Mouse (Mus musculus) forebrain, embryonic 16.5 days (tissue): ENCODE data around the gene Vgll4. TPM values are rescaled to one million over a fixed set of nuclear protein-coding genes. Genes with fewer than 3 reads are reported as not detected.

Experiments
- ATAC-seq: fragments of 200-750 bp; cut with Nextera tagmentation; 2 replicates; pipeline ENCODE4 v1.8.0; 2017; ENCODE audit warnings: mild to moderate bottlenecking, moderate library complexity
- H3K27ac ChIP-seq: fragments of 300-500 bp; sonication (generic); 2 replicates; pipeline ENCODE4 v1.5.1; 2014; ENCODE audit warnings: low read length, control low read depth
- H3K27me3 ChIP-seq: fragments of 300-500 bp; sonication (generic); replicated peaks from 2 replicates; pipeline ENCODE4 v1.6.1; 2014; ENCODE audit warnings: low read length; ENCODE audit not compliant: control insufficient read depth, insufficient read depth
- H3K36me3 ChIP-seq: fragments of 300-500 bp; sonication (generic); 2 replicates; pipeline ENCODE4 v1.6.1; 2014; ENCODE audit not compliant: control insufficient read depth, insufficient read depth
- H3K4me1 ChIP-seq: fragments of 300-500 bp; sonication (generic); replicated peaks from 2 replicates; pipeline ENCODE4 v1.6.1; 2014; ENCODE audit warnings: low read length; ENCODE audit not compliant: control insufficient read depth, insufficient read depth
- H3K4me2 ChIP-seq: fragments of 300-500 bp; sonication (generic); 2 replicates; pipeline ENCODE4 v1.6.1; 2014; ENCODE audit warnings: mild to moderate bottlenecking, low read length, control low read depth
- H3K4me3 ChIP-seq: fragments of 300-500 bp; sonication (generic); replicated peaks from 2 replicates; pipeline ENCODE4 v1.5.1; 2014; ENCODE audit warnings: mild to moderate bottlenecking, low read length, control low read depth
- H3K9ac ChIP-seq: fragments of 300-500 bp; sonication (generic); replicated peaks from 2 replicates; pipeline ENCODE4 v1.6.1; 2014; ENCODE audit warnings: low read depth, low read length, control low read depth
- H3K9me3 ChIP-seq: fragments of 300-500 bp; sonication (generic); 2 replicates; pipeline ENCODE4 v1.6.1; 2016; ENCODE audit warnings: low read length; ENCODE audit not compliant: control insufficient read depth
- WGBS: fragments of 180-500 bp; shearing (Covaris S2); extraction: QIAGEN DNeasy Blood & Tissue Kit; methylation state at CpG from one replicate; pipeline ENCODE4 v1.1.7; 2014; 5-methylcytosine and 5-hydroxymethylcytosine counted together
- polyA plus RNA-seq: library from polyadenylated mRNA; unstranded; fragments of >200 nt; fragmentation: Nextera tagmentation; extraction: Ambion mirVana; gene quantifications from 2 replicates; pipeline ENCODE4 v1.2.1, GENCODE M21; 2015

Gene Vgll4
- polyA plus RNA-seq, 1 experiment from 2014 or later, result 74.3 TPM

- Histone ChIP-seq H3K4me2 (no peak overlapping the region), H3K36me3 (no peaks in the 10 kb centered on the region; the same call in 1 of the 2 replicates), H3K4me1 (peaks cover 11% of the 10 kb centered on the region), H3K9me3 (no peaks in the 10 kb centered on the region), H3K27ac (no peak overlapping the region), H3K27me3 (no peaks in the 10 kb centered on the region), H3K4me3 (no peak overlapping the region), H3K9ac (no peak overlapping the region)
- ATAC-seq, result no peak
- WGBS, result 73% methylated on average over 3 of the region's 3 CpGs
Observed at GRCm38 (mm10) chr6:114866078-114866477, 103.7 kb downstream of the Vgll4 start.

- Histone ChIP-seq H3K4me1 (peaks cover under 1% of the 10 kb centered on the region; the same call in 1 of the 2 replicates), H3K4me2 (no peak overlapping the region), H3K9me3 (no peaks in the 10 kb centered on the region), H3K27me3 (no peaks in the 10 kb centered on the region), H3K9ac (no peak overlapping the region), H3K4me3 (no peak overlapping the region), H3K36me3 (no peaks in the 10 kb centered on the region; the same call in 1 of the 2 replicates), H3K27ac (no peak overlapping the region)
- WGBS, result 85% methylated on average over 8 of the region's 8 CpGs
- ATAC-seq, result no peak
Observed at GRCm38 (mm10) chr6:114864421-114864820, 105.4 kb downstream of the Vgll4 start.

GRCm38 (mm10) chr6:114863501-114863900, 106.3 kb downstream of the Vgll4 start:
- no peak overlapping the region for H3K4me3 ChIP-seq
- H3K4me1 ChIP-seq, result no peaks in the 10 kb centered on the region
- H3K27ac ChIP-seq, result no peak overlapping the region
- H3K4me2 ChIP-seq, result no peak overlapping the region
- H3K27me3 ChIP-seq, result no peaks in the 10 kb centered on the region
- no peak for ATAC-seq
- H3K9ac ChIP-seq, result no peak overlapping the region
- no peaks in the 10 kb centered on the region for H3K9me3 ChIP-seq
- no peaks in the 10 kb centered on the region; the same call in 1 of the 2 replicates for H3K36me3 ChIP-seq
- WGBS, result 92% methylated on average over 5 of the region's 5 CpGs

- Histone ChIP-seq H3K27ac (no peak overlapping the region), H3K4me1 (no peaks in the 10 kb centered on the region), H3K36me3 (no peaks in the 10 kb centered on the region; the same call in 1 of the 2 replicates), H3K4me2 (no peak overlapping the region), H3K9me3 (no peaks in the 10 kb centered on the region), H3K27me3 (no peaks in the 10 kb centered on the region), H3K4me3 (no peak overlapping the region), H3K9ac (no peak overlapping the region)
- ATAC-seq, result no peak
- WGBS, result 86% methylated on average over 9 of the region's 9 CpGs
Observed at GRCm38 (mm10) chr6:114862046-114862445, 107.7 kb downstream of the Vgll4 start.

GRCm38 (mm10) chr6:114861591-114861990, 108.2 kb downstream of the Vgll4 start:
- Histone ChIP-seq H3K27ac (peak overlapping the region; percentile 24; the same call in 1 of the 2 replicates), H3K4me3 (no peak overlapping the region), H3K9ac (no peak overlapping the region), H3K36me3 (no peaks in the 10 kb centered on the region; the same call in 1 of the 2 replicates), H3K9me3 (no peaks in the 10 kb centered on the region), H3K4me1 (no peaks in the 10 kb centered on the region), H3K27me3 (no peaks in the 10 kb centered on the region), H3K4me2 (no peak overlapping the region)
- no peak for ATAC-seq
- WGBS, result 69% methylated on average over 9 of the region's 9 CpGs

- 87% methylated on average over 14 of the region's 14 CpGs for WGBS
- Histone ChIP-seq H3K4me1 (no peaks in the 10 kb centered on the region), H3K4me3 (no peak overlapping the region), H3K4me2 (no peak overlapping the region), H3K27ac (no peak overlapping the region; the same call in 1 of the 2 replicates), H3K36me3 (no peaks in the 10 kb centered on the region; the same call in 1 of the 2 replicates), H3K9ac (no peak overlapping the region), H3K27me3 (no peaks in the 10 kb centered on the region), H3K9me3 (no peaks in the 10 kb centered on the region)
- ATAC-seq, result peak; percentile 48
Observed at GRCm38 (mm10) chr6:114860677-114861568, 108.9 kb downstream of the Vgll4 start.

- H3K4me1 ChIP-seq, result no peaks in the 10 kb centered on the region
- 84% methylated on average over 4 of the region's 4 CpGs for WGBS
- no peak overlapping the region for H3K4me2 ChIP-seq
- no peaks in the 10 kb centered on the region for H3K27me3 ChIP-seq
- no peak overlapping the region for H3K9ac ChIP-seq
- no peak overlapping the region for H3K4me3 ChIP-seq
- H3K9me3 ChIP-seq, result no peaks in the 10 kb centered on the region
- H3K27ac ChIP-seq, result no peak overlapping the region
- H3K36me3 ChIP-seq, result no peaks in the 10 kb centered on the region; the same call in 1 of the 2 replicates
- ATAC-seq, result no peak
Observed at GRCm38 (mm10) chr6:114858722-114859053, 111.1 kb downstream of the Vgll4 start.

- 80% methylated on average over 3 of the region's 3 CpGs for WGBS
- no peak overlapping the region for H3K9ac ChIP-seq
- no peaks in the 10 kb centered on the region; the same call in 1 of the 2 replicates for H3K36me3 ChIP-seq
- H3K4me1 ChIP-seq, result no peaks in the 10 kb centered on the region
- H3K9me3 ChIP-seq, result no peaks in the 10 kb centered on the region
- H3K4me3 ChIP-seq, result no peak overlapping the region
- H3K27me3 ChIP-seq, result no peaks in the 10 kb centered on the region
- H3K4me2 ChIP-seq, result no peak overlapping the region
- ATAC-seq, result no peak
- no peak overlapping the region for H3K27ac ChIP-seq
Observed at GRCm38 (mm10) chr6:114857996-114858721, 111.6 kb downstream of the Vgll4 start.

GRCm38 (mm10) chr6:114856501-114856900, 113.3 kb downstream of the Vgll4 start:
- 92% methylated on average over 4 of the region's 4 CpGs for WGBS
- H3K9me3 ChIP-seq, result no peaks in the 10 kb centered on the region
- H3K27ac ChIP-seq, result no peak overlapping the region
- peaks cover 9% of the 10 kb centered on the region for H3K4me1 ChIP-seq
- no peak for ATAC-seq
- no peaks in the 10 kb centered on the region; the same call in 1 of the 2 replicates for H3K36me3 ChIP-seq
- H3K27me3 ChIP-seq, result no peaks in the 10 kb centered on the region
- H3K4me2 ChIP-seq, result no peak overlapping the region
- no peak overlapping the region for H3K4me3 ChIP-seq
- H3K9ac ChIP-seq, result no peak overlapping the region
